Mouse (Mus musculus): Measurements from ENCODE around the gene Heyl. TPM values are rescaled to one million over a fixed set of nuclear protein-coding genes. Genes with fewer than 3 reads are reported as not detected.
"Not testable (repeated sequence)": the region's sequence is repeated elsewhere in the genome, so short reads cannot be mapped to it uniquely, and the experiment has no call there.

Gene Heyl
- polyA plus RNA-seq, 1 experiment: not detected

DNA sequence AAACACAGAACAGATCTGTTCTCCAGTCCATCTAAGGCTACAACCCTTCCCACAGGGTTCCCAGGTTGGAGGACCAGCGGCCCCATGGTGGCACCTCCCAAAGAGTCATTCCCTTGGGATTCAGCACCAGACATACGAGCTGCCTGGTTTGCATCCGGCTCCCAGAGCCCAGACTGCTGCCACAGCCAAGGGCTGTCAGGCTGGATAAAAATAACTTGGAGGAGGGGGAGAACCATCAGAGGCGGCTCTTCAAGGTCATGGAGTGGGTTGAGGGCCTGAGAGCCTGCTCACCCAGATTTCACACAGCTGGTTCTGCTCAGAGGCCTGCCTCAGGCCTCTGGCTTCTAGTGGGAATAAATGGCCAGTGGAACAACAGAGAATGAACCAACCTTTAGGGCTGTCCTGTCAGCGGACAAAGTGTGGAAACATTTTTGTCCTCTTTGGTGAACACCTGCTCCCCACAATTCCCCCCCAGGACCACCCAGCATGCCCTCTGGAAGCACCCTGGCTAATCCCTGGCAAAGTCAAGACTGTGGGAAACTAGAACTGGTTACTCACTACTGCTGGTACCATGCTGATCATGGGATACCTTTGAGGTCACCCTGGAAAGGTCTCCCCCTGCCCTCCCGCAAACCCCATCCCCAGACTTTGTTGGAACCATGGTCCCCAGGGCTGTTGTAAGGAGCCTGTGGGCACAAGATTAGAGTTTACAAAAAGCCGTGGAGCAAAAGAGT is 14.0 kb downstream of the Heyl start:
- TF ChIP-seq FLI1 (IDR thresholded peaks at IDR 0.05; ENCODE audit: low read length) (no peak), GATA1 (IDR thresholded peaks at IDR 0.05; ENCODE audit: borderline replicate concordance, low read length) (no peak)
- no peak overlapping the region for H3K4me3 ChIP-seq (replicated peaks)
- peaks cover 81% of the 10 kb centered on the region for H3K27me3 ChIP-seq (replicated peaks)
- H3K36me3 ChIP-seq (replicated peaks; ENCODE audit: low read length): no peaks in the 10 kb centered on the region
- peaks cover 4% of the 10 kb centered on the region for H3K9me3 ChIP-seq
- H3K4me1 ChIP-seq: peaks cover 5% of the 10 kb centered on the region; the same call in 1 of the 2 replicates

DNA sequence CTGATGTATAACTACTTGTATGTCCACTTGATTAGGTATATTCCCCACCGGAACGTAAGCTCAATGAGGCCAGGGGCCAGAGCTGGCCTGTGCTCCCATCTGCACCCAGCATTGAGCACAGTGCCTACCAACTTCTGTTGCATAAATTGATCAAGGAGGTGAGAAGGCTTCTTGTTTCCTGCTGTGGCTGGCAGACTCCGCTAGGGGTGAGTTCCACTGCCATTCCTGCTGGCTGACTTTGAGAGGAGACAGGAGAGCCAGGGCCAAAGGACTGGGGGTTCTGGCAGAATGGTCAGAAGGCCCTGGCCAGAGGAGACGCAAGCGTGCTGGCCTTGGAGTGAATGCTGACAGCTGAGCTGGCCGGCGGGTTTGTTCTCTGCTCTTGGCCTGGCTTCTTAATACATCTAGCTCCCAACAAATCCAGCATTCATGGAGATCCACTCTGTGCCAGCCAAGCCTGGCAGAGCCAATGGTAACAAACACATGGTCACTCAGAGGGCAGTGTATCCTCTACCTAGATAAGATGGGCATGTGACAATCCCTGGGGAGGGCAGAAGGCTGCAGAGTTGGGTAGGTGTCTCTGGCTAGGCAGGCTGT is 15.7 kb downstream of the Heyl start:
- Histone ChIP-seq H3K36me3 (replicated peaks; ENCODE audit: low read length) (no peaks in the 10 kb centered on the region), H3K27me3 (replicated peaks) (peaks cover 71% of the 10 kb centered on the region), H3K4me3 (replicated peaks) (no peak overlapping the region), H3K4me1 (peaks cover 5% of the 10 kb centered on the region; the same call in 1 of the 2 replicates), H3K9me3 (peaks cover 4% of the 10 kb centered on the region)
- no peak for TF ChIP-seq GATA1 (IDR thresholded peaks at IDR 0.05; ENCODE audit: borderline replicate concordance, low read length)
- TF ChIP-seq FLI1 (IDR thresholded peaks at IDR 0.05; ENCODE audit: low read length): no peak

DNA sequence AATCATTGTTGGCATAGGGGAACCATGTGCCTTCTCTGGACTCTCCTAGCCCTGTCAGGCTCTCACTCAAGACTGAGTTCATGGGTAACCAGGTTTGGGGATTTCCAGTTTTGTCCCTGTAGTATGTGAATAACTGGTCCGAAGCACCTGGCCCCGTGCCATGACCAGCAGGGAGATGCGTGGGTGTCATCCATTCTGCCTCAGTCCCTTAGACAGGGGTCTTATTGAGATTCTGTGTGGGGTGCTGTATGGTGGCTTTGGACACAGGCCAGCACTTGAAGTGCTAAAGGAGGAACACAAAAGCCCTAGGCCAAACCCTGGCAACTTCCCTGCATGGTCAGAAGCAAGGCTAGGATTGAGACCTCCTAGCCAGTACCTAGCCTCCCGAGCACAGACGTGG is 18.9 kb downstream of the Heyl start:
- Histone ChIP-seq H3K36me3 (replicated peaks; ENCODE audit: low read length) (no peaks in the 10 kb centered on the region), H3K9me3 (peaks cover 4% of the 10 kb centered on the region), H3K27me3 (replicated peaks) (peaks cover 49% of the 10 kb centered on the region), H3K4me3 (replicated peaks) (no peak overlapping the region), H3K4me1 (peaks cover 5% of the 10 kb centered on the region; the same call in 1 of the 2 replicates)
- no peak for TF ChIP-seq FLI1 (IDR thresholded peaks at IDR 0.05; ENCODE audit: low read length)
- TF ChIP-seq GATA1 (IDR thresholded peaks at IDR 0.05; ENCODE audit: borderline replicate concordance, low read length): no peak

DNA sequence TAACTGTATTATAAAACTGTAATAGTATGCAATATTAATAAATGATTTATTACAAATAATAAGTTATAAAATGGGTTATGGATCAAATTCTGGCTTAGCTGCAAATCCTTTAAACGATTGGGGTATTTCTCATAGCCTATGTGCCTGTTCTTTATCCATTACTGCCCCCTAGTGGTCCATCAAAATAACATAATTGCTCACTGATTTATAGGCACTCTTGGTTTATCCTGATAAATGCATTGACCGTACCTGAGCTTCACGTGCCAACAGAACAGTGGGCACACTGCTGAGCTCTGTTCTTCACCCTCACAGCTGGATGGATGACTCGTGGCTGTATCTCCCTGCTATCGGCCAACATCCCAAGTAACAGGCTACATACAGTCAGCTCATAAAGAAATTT is 21.3 kb downstream of the Heyl start:
- H3K27me3 ChIP-seq (replicated peaks): peaks cover 30% of the 10 kb centered on the region
- TF ChIP-seq GATA1 (IDR thresholded peaks at IDR 0.05; ENCODE audit: borderline replicate concordance, low read length) (no peak), FLI1 (IDR thresholded peaks at IDR 0.05; ENCODE audit: low read length) (no peak)
- no peaks in the 10 kb centered on the region for H3K36me3 ChIP-seq (replicated peaks; ENCODE audit: low read length)
- H3K4me3 ChIP-seq (replicated peaks): no peak overlapping the region
- H3K4me1 ChIP-seq: peaks cover 5% of the 10 kb centered on the region; the same call in 1 of the 2 replicates
- peaks cover 4% of the 10 kb centered on the region for H3K9me3 ChIP-seq

DNA sequence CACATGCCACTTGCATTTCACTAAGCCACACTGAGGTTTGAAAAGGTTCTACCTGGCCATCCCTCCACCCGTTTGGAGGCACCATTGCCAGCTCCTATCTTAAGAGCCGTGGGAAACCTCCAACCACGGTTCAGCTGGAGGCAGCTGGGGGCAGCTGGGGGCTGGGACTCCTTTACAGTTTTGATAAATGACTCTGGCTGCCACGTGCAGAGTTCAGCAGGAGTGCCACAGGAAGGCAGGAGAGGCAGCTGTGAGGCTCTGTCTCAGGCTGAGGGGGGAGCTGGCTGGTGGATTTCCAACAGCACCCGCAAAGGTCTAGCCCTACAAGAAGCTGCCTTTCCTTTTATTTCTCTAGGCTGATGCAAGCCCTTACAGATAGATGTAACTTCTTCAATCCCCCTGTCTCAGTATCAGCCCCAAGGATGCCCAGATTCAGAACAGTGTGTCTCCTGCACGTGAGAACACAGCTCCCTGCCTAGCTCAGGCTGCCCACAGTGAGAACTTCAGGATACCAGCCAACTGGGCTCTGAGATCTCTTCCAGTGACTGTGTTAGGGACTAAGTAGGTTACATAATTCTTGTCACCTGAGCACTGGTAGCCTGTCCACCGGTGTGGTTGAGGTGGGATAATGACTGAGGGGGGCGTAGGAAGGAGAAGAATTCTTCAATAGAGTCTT is 26.9 kb downstream of the Heyl start:
- TF ChIP-seq FLI1 (IDR thresholded peaks at IDR 0.05; ENCODE audit: low read length): no peak
- no peak for TF ChIP-seq GATA1 (IDR thresholded peaks at IDR 0.05; ENCODE audit: borderline replicate concordance, low read length)
- H3K4me1 ChIP-seq: peaks cover 10% of the 10 kb centered on the region
- no peaks in the 10 kb centered on the region for H3K36me3 ChIP-seq (replicated peaks; ENCODE audit: low read length)
- peaks cover 41% of the 10 kb centered on the region for H3K27me3 ChIP-seq (replicated peaks)
- H3K4me3 ChIP-seq (replicated peaks): no peak overlapping the region
- no peaks in the 10 kb centered on the region for H3K9me3 ChIP-seq

DNA sequence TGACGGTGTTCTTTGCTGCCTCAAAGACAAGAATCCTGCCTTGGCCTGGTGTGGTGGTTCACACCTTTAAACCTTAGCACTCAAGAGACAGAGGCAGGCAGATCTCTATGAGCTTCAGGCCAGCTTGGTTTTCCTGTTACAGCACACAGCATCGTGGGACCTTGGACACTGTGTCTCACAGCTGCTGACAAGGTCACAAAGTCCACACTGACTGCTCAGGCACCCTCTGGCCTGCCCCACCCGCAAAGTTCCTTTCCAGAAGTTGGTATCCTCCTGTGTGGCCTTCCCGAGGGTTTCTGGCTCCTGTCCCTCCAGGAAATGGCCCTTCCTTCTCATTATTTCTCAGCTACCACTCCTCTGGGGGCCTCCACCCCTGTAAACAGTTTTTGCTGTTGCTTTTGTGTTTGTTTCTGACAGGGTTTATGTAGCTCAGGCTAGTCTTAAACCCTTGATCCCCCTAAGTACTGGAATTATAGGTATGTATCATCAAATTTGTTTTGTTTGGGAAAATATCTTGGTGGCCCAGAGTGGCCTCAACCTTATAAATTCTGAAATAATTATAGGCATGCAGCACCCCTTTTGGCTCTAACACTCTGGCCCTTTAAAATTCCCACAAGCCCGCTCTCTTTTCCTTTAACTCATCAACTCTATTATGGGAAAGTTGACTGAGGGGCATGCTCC is 28.5 kb downstream of the Heyl start, which contains the start of gene Pabpc4:
Gene Pabpc4 (plus strand): TSS at position 631 of the 681 bp plus-strand sequence.
- H3K27me3 ChIP-seq (replicated peaks): peaks cover 47% of the 10 kb centered on the region
- H3K36me3 ChIP-seq (replicated peaks; ENCODE audit: low read length): no peaks in the 10 kb centered on the region
- peaks cover 10% of the 10 kb centered on the region for H3K4me1 ChIP-seq
- H3K4me3 ChIP-seq (replicated peaks): no peak within 1 kb of the TSS
- H3K9me3 ChIP-seq: no peaks in the 10 kb centered on the region
- TF ChIP-seq FLI1 (IDR thresholded peaks at IDR 0.05; ENCODE audit: low read length): no peak
- no peak for TF ChIP-seq GATA1 (IDR thresholded peaks at IDR 0.05; ENCODE audit: borderline replicate concordance, low read length)

DNA sequence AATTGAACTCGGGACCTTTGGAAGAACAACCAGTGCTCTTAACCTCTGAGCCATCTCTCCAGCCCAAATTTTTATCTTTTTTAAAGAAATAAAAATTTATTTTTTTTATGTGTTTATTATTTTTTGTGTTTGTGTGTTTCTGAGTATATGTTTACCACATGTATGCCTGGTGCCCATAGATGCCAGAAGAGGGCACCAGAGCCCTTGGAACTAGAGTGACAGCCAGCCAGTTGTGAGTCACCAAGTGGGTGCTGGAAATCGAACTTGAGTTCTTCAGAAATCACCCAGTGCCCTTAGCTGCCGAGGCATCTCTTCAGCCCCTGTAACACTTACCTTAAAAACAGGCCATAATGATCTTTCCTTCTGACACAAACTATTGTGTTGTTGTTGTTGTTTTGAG is 37.7 kb downstream of the Heyl start:
- no peaks in the 10 kb centered on the region for H3K4me1 ChIP-seq
- no peaks in the 10 kb centered on the region for H3K36me3 ChIP-seq (replicated peaks; ENCODE audit: low read length)
- no peak overlapping the region for H3K4me3 ChIP-seq (replicated peaks)
- H3K27me3 ChIP-seq (replicated peaks): peaks cover 11% of the 10 kb centered on the region
- TF ChIP-seq FLI1 (IDR thresholded peaks at IDR 0.05; ENCODE audit: low read length): no peak
- no peak for TF ChIP-seq GATA1 (IDR thresholded peaks at IDR 0.05; ENCODE audit: borderline replicate concordance, low read length)
- no peaks in the 10 kb centered on the region; the same call in 1 of the 2 replicates for H3K9me3 ChIP-seq

DNA sequence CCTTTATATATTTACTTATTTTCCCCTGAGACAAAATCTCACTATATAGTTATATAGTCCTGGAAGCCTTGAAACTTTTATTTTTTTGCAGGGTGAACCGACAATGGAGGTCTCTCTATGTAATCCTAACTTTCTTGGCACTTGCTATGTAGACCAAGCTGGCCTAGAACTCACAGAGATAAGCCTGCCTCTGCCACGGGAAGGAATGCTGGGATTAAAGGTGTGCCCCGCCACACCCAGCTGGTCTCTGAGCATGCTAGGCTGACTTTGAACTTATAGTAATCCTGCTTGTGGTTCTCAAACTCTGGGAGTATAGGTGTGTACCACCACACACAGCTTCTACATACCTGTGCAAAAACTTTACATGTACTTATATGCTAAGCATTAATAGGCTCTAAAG is 46.8 kb downstream of the Heyl start:
- Histone ChIP-seq H3K4me3 (replicated peaks) (no peak overlapping the region), H3K36me3 (replicated peaks; ENCODE audit: low read length) (peaks cover 4% of the 10 kb centered on the region), H3K27me3 (replicated peaks) (peaks cover 11% of the 10 kb centered on the region), H3K9me3 (no peaks in the 10 kb centered on the region), H3K4me1 (peaks cover 20% of the 10 kb centered on the region)
- no peak for TF ChIP-seq FLI1 (IDR thresholded peaks at IDR 0.05; ENCODE audit: low read length)
- TF ChIP-seq GATA1 (IDR thresholded peaks at IDR 0.05; ENCODE audit: borderline replicate concordance, low read length): no peak

DNA sequence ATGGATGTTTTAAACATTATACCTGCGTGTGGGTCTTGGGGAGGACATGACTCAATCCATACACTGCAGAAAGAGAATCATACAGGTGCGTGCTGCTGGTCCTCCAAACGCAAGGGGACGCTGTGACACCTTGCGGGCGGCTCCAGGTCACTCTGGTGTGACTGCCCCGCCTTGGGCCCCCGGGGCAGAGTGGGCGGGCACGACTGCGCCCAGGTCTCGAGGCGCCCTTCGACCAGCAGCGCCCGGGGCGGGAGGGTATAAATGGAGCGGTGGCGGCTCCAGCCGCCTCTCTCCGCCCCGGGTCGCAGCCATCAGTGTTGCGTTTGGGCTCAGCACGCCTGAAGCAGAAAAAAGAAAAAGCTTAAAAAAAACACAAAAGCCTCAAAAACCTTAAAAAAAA is 49.1 kb downstream of the Heyl start:
- H3K4me3 ChIP-seq (replicated peaks): peak overlapping the region; percentile 88
- no peaks in the 10 kb centered on the region for H3K9me3 ChIP-seq
- peaks cover 3% of the 10 kb centered on the region for H3K27me3 ChIP-seq (replicated peaks)
- peaks cover 43% of the 10 kb centered on the region for H3K4me1 ChIP-seq
- peaks cover 27% of the 10 kb centered on the region for H3K36me3 ChIP-seq (replicated peaks; ENCODE audit: low read length)
- TF ChIP-seq GATA1 (IDR thresholded peaks at IDR 0.05; ENCODE audit: borderline replicate concordance, low read length): no peak
- TF ChIP-seq FLI1 (IDR thresholded peaks at IDR 0.05; ENCODE audit: low read length): no peak

DNA sequence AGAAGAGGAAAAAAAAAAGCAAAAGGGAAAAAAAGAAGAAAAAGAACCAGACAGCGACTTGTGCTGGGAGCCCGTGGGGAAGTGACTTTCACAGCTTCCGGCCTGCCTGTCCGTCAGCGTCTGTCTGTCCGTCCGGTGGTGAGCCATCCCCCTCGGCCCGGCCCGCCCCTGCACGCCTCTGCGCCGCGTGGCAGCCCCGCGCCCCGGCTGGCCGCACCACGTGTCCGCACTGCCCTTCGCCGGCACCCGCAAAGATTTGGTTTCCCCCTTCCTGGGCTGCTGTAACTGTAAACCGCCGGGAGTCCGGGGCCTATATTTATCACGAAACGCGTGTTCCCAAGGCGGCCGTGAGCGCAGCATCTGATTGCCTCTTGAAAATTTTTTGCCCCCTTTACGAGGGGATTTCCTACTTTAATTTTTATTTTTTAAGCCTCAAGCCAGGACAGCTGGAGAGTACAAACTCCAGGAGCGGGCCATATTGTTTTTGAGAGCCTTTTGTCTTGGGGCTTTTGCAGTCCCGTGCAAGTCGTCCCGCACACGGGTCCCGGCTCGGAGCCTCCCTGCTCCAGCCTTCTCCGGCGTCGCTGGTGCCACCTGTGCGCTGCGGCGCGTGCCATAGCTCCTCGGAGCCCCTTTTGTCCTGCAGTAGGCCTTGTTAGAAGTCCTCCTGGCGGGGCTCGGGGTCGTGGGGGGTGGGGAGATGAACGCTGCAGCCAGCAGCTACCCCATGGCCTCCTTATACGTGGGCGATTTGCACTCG is 49.7 kb downstream of the Heyl start:
- H3K27me3 ChIP-seq (replicated peaks); H3K9me3 ChIP-seq: not testable (repeated sequence)
- Histone ChIP-seq H3K4me3 (replicated peaks) (peak overlapping the region; percentile 88), H3K4me1 (peaks cover 47% of the 10 kb centered on the region), H3K36me3 (replicated peaks; ENCODE audit: low read length) (peaks cover 33% of the 10 kb centered on the region)

DNA sequence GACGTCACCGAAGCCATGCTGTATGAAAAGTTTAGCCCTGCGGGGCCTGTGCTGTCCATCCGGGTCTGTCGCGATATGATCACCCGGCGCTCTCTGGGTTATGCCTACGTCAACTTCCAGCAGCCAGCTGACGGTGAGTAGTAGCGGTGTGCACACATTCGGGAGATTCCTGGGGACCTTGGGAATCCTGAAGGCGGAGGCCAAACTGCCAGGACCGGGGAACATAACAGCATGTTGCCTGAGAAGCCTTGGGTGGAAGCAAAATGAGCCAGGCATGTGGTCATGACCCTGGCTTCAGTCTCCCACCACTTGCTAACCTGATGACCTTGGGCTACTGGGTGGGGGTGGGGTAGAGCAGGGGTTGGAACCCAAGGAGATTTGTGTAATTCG is 50.3 kb downstream of the Heyl start:
- Histone ChIP-seq H3K36me3 (replicated peaks; ENCODE audit: low read length) (peaks cover 39% of the 10 kb centered on the region), H3K4me3 (replicated peaks) (peak overlapping the region; percentile 93), H3K4me1 (peaks cover 49% of the 10 kb centered on the region)
- not testable (repeated sequence) for H3K27me3 ChIP-seq (replicated peaks); H3K9me3 ChIP-seq

Data from megakaryocyte, embryonic 14.5 days (primary cell).